Mouse (Mus musculus) hindbrain, embryonic 16.5 days (tissue): ENCODE results near the gene Sav1. TPM values are rescaled to one million over a fixed set of nuclear protein-coding genes. Genes with fewer than 3 reads are reported as not detected.

Experiments
- ATAC-seq: fragments of 200-750 bp; cut with Nextera tagmentation; 2 replicates; pipeline ENCODE4 v1.8.0; 2017; ENCODE audit warnings: moderate TSS enrichment, moderate library complexity
- H3K27ac ChIP-seq: fragments of 300-500 bp; sonication (generic); 2 replicates; pipeline ENCODE4 v1.5.1; 2014; ENCODE audit warnings: low read depth, mild to moderate bottlenecking, control low read depth, low read length, moderate library complexity
- H3K27me3 ChIP-seq: fragments of 300-500 bp; sonication (generic); replicated peaks from 2 replicates; pipeline ENCODE4 v1.6.1; 2014; ENCODE audit warnings: low read length; ENCODE audit not compliant: control insufficient read depth, insufficient read depth
- H3K36me3 ChIP-seq: fragments of 300-500 bp; sonication (generic); 2 replicates; pipeline ENCODE4 v1.6.1; 2014; ENCODE audit warnings: mild to moderate bottlenecking, low read length, moderate library complexity, mixed read lengths; ENCODE audit not compliant: control insufficient read depth, insufficient read depth
- H3K4me1 ChIP-seq: fragments of 300-500 bp; sonication (generic); 2 replicates; pipeline ENCODE4 v1.6.1; 2014; ENCODE audit warnings: low read depth, low read length; ENCODE audit not compliant: control insufficient read depth, insufficient read depth
- H3K4me2 ChIP-seq: fragments of 300-500 bp; sonication (generic); 2 replicates; pipeline ENCODE4 v1.6.1; 2014; ENCODE audit warnings: mild to moderate bottlenecking, low read length, control low read depth, moderate library complexity
- H3K4me3 ChIP-seq: fragments of 300-500 bp; sonication (generic); 2 replicates; pipeline ENCODE4 v1.5.1; 2014; ENCODE audit warnings: mild to moderate bottlenecking, low read length, control low read depth, moderate library complexity
- H3K9ac ChIP-seq: fragments of 300-500 bp; sonication (generic); 2 replicates; pipeline ENCODE4 v1.6.1; 2014; ENCODE audit warnings: low read depth, mild to moderate bottlenecking, control low read depth, low read length, moderate library complexity
- H3K9me3 ChIP-seq: fragments of 300-500 bp; sonication (generic); 2 replicates; pipeline ENCODE4 v1.6.1; 2014; ENCODE audit warnings: mild to moderate bottlenecking, low read length, moderate library complexity; ENCODE audit not compliant: control insufficient read depth
- WGBS: fragments of 180-500 bp; shearing (Covaris S2); extraction: QIAGEN DNeasy Blood & Tissue Kit; methylation state at CpG from one replicate; pipeline ENCODE4 v1.1.7; 2014; 5-methylcytosine and 5-hydroxymethylcytosine counted together
- polyA plus RNA-seq: library from polyadenylated mRNA; unstranded; fragments of >200 nt; fragmentation: Nextera tagmentation; extraction: Ambion mirVana; gene quantifications from 2 replicates; pipeline ENCODE4 v1.2.1, GENCODE M21; 2015

The Sav1 gene
- polyA plus RNA-seq, 1 experiment from 2014 or later, result 0.23 TPM

GRCm38 (mm10) chr12:69967112-69967511, 19.7 kb downstream of the Sav1 start:
- H3K27ac ChIP-seq, result no peak overlapping the region
- no peak overlapping the region for H3K9ac ChIP-seq
- no peak overlapping the region for H3K4me3 ChIP-seq
- ATAC-seq, result no peak
- H3K9me3 ChIP-seq, result no peaks in the 10 kb centered on the region
- H3K4me2 ChIP-seq, result no peak overlapping the region
- H3K27me3 ChIP-seq, result no peaks in the 10 kb centered on the region
- WGBS, result 90% methylated on average over 6 of the region's 6 CpGs
- peaks cover 18% of the 10 kb centered on the region for H3K36me3 ChIP-seq
- no peaks in the 10 kb centered on the region for H3K4me1 ChIP-seq

GRCm38 (mm10) chr12:69966071-69966470, 20.7 kb downstream of the Sav1 start:
- peaks cover 22% of the 10 kb centered on the region for H3K36me3 ChIP-seq
- H3K9ac ChIP-seq, result no peak overlapping the region
- H3K4me1 ChIP-seq, result no peaks in the 10 kb centered on the region
- no peaks in the 10 kb centered on the region for H3K27me3 ChIP-seq
- no peak overlapping the region for H3K4me2 ChIP-seq
- 91% methylated on average over 5 of the region's 5 CpGs for WGBS
- no peak overlapping the region for H3K4me3 ChIP-seq
- H3K9me3 ChIP-seq, result no peaks in the 10 kb centered on the region
- H3K27ac ChIP-seq, result no peak overlapping the region
- no peak for ATAC-seq

DNA sequence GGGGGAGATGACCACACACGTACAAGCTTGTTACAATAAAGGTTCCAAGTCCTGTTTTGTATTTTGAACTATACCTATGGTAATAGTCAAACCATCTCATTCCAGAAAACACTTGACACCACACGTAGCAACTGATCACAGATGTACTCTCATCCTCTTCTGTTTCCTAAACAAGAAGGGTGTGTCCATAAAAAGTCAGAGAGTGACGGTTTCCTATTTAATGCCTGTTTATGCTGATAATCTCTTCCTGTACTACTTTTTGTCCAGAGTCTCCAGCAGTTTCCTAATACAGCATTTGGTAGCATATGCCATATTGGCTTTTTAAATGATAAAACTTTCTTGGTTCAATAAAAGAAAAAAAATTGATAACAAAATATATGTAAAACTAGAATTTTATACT, 21.2 kb downstream of the Sav1 start:
- peaks cover 24% of the 10 kb centered on the region for H3K36me3 ChIP-seq
- WGBS, result 86% methylated on average over 3 of the region's 3 CpGs
- no peak overlapping the region for H3K9ac ChIP-seq
- no peaks in the 10 kb centered on the region for H3K9me3 ChIP-seq
- H3K4me1 ChIP-seq, result no peaks in the 10 kb centered on the region
- no peaks in the 10 kb centered on the region for H3K27me3 ChIP-seq
- no peak overlapping the region for H3K4me3 ChIP-seq
- H3K27ac ChIP-seq, result no peak overlapping the region
- no peak for ATAC-seq
- no peak overlapping the region for H3K4me2 ChIP-seq

- 87% methylated on average over 6 of the region's 6 CpGs for WGBS
- no peaks in the 10 kb centered on the region for H3K9me3 ChIP-seq
- peaks cover 23% of the 10 kb centered on the region for H3K36me3 ChIP-seq
- no peak for ATAC-seq
- H3K27ac ChIP-seq, result no peak overlapping the region
- H3K27me3 ChIP-seq, result no peaks in the 10 kb centered on the region
- no peak overlapping the region for H3K4me2 ChIP-seq
- H3K9ac ChIP-seq, result no peak overlapping the region
- no peaks in the 10 kb centered on the region for H3K4me1 ChIP-seq
- no peak overlapping the region for H3K4me3 ChIP-seq
Observed at GRCm38 (mm10) chr12:69963141-69963540, 23.7 kb downstream of the Sav1 start.

DNA sequence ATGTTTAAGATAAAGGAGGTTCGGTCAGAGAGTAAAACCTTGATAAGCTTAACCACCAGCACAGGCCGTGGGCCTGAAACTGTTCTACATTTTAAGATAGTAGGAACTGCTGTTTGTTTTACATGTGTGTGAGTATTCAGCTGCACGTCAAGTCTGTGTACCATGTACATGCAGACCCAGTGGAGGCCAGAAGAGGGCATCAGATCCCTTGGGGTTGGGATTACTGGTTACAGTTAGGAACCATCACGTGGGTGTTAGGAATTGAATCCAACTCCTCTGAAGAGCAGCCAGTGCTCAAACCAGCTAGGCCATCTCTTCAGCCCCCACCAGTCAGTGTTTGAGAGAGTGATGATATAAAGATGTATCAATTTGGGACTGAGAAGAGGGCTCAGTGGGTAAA, 24.3 kb downstream of the Sav1 start:
- H3K27me3 ChIP-seq, result no peaks in the 10 kb centered on the region
- H3K9ac ChIP-seq, result no peak overlapping the region
- no peak overlapping the region for H3K27ac ChIP-seq
- no peak overlapping the region for H3K4me3 ChIP-seq
- H3K4me2 ChIP-seq, result no peak overlapping the region
- no peaks in the 10 kb centered on the region for H3K9me3 ChIP-seq
- WGBS, result 66% methylated on average over 4 of the region's 4 CpGs
- H3K36me3 ChIP-seq, result peaks cover 26% of the 10 kb centered on the region
- H3K4me1 ChIP-seq, result no peaks in the 10 kb centered on the region
- ATAC-seq, result no peak

DNA sequence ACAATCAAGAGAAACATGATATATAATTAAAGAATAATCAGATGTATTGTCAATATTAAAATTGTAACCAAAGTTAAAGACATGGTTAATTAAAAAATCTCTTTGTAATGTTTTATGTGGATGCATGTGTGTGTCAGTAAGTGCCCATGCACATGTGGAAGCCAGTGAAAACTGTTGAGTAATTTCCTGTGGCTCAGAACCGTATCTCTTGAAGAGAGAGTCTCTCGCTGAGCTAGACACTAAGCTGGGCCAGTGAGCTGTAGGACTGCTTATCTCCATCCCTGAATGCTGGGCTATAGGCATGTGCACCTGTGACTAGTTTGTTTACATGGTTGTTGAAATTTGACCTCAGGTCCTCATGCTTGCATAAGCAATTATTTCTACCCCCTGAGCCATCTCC, 29.4 kb downstream of the Sav1 start:
- Histone ChIP-seq H3K4me2 (no peak overlapping the region), H3K36me3 (peaks cover 29% of the 10 kb centered on the region)

DNA sequence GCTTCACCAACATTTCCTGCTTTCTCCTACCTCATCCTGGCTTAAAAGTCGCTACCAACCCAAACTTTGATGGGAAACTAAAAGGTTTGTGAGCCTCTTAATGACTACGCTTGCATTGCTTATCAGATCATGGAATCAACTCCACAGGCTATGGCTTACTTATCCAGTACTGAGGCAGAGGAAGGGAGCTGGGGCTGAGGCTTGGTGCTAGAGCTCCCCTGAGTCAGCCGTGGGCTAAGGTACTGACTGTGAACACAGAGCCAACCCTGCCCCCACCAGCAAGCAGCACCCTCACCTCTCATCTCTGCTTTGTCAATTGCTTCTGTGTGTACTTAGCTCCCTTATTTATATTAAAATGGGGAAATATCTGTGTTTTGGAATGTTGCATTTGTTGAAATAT, 39.3 kb downstream of the Sav1 start:
- WGBS, result 90% methylated on average over 3 of the region's 3 CpGs
- H3K36me3 ChIP-seq, result peaks cover 20% of the 10 kb centered on the region; the same call in 1 of the 2 replicates

More for the DNA sequence above, 29.4 kb downstream of the Sav1 start:
- Histone ChIP-seq H3K27ac (no peak overlapping the region), H3K4me1 (no peaks in the 10 kb centered on the region), H3K9ac (no peak overlapping the region), H3K4me3 (no peak overlapping the region), H3K27me3 (no peaks in the 10 kb centered on the region), H3K9me3 (no peaks in the 10 kb centered on the region)
- no peak for ATAC-seq
- WGBS, result 90% methylated on average over 2 of the region's 2 CpGs

DNA sequence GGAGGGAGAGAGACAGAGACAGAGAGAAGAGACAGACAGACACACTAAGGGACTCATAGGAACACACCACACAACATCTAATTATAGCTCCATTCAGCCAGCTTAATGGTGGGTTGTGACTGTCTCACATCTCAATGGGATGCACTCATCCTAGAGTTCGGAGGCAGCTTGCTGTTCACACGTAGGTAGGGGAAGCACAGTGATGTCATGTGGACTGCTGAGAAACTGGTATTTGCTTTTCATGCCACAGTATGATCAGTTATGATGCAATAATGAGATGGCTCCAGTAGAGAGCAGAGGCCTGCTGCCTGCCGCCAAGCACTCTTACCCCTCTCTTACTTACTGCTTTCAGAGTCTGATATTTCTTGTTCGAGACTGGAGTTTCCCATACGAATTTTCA, 40.9 kb downstream of the Sav1 start:
- Histone ChIP-seq H3K4me1 (no peaks in the 10 kb centered on the region), H3K4me2 (no peak overlapping the region), H3K9ac (no peak overlapping the region), H3K27me3 (no peaks in the 10 kb centered on the region), H3K27ac (no peak overlapping the region), H3K4me3 (no peak overlapping the region), H3K9me3 (no peaks in the 10 kb centered on the region), H3K36me3 (peaks cover 19% of the 10 kb centered on the region; the same call in 1 of the 2 replicates)
- no peak for ATAC-seq
- WGBS, result 95% methylated on average over 5 of the region's 5 CpGs

More for the DNA sequence above, 39.3 kb downstream of the Sav1 start:
- no peak overlapping the region for H3K27ac ChIP-seq
- H3K4me3 ChIP-seq, result no peak overlapping the region
- no peaks in the 10 kb centered on the region for H3K27me3 ChIP-seq
- H3K4me1 ChIP-seq, result no peaks in the 10 kb centered on the region
- no peak for ATAC-seq
- no peak overlapping the region for H3K4me2 ChIP-seq
- no peaks in the 10 kb centered on the region for H3K9me3 ChIP-seq
- H3K9ac ChIP-seq, result no peak overlapping the region

DNA sequence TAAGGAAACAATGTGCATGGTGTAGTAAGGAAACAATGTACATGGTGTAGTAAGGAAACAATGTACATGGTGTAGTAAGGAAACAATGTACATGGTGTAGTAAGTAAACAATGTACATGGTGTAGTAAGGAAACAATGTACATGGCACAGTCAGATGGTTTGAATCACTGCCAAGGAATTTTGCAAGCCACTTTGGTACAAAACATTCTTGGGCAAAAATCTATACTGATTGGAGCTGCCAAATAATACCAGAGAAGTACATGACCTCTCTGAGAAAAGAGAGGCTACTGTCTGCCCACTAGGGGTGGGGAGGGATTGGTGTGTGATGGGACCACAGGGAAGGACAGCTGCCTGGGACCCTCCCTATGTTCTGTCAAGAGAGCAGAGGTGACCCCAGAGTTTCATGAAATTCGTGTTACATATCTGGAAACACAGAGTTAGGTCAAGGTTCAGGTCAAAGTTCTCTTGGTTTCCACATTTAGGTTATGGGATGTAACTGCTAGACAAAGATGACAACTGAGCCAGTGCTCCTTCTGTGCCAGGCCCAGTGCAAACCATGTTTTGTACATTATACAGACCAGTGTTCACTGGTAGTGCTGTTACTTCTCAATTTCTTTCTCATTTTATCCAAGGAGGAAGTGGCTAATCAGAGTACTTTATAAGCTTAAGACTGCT, 45.0 kb downstream of the Sav1 start:
- ATAC-seq, result no peak
- Histone ChIP-seq H3K9ac (no peak overlapping the region), H3K9me3 (no peaks in the 10 kb centered on the region; the same call in 1 of the 2 replicates), H3K4me2 (no peak overlapping the region), H3K27ac (no peak overlapping the region), H3K36me3 (peaks cover 26% of the 10 kb centered on the region), H3K4me1 (no peaks in the 10 kb centered on the region), H3K4me3 (no peak overlapping the region), H3K27me3 (no peaks in the 10 kb centered on the region)
- WGBS, result 50% methylated on average over 1 of the region's 1 CpGs
